Mouse (Mus musculus) testis, adult 2 months (tissue): ENCODE results near the gene Tbata. TPM values are rescaled to one million over a fixed set of nuclear protein-coding genes. Genes with fewer than 3 reads are reported as not detected.

Experiments used
- H3K27ac ChIP-seq: fragments of 200-500 bp; 2 replicates; pipeline ENCODE4 v1.5.1; 2012; ENCODE audit warnings: low read depth, low read length; ENCODE audit not compliant: control insufficient read depth, insufficient read depth
- H3K27me3 ChIP-seq: fragments of 200-500 bp; 2 replicates; pipeline ENCODE4 v1.6.1; 2012; ENCODE audit warnings: mild to moderate bottlenecking, low read length, moderate library complexity; ENCODE audit not compliant: control insufficient read depth, insufficient read depth
- H3K36me3 ChIP-seq: fragments of 200-500 bp; 2 replicates; pipeline ENCODE4 v1.6.1; 2012; ENCODE audit warnings: mild to moderate bottlenecking, low read length; ENCODE audit not compliant: control insufficient read depth, insufficient read depth
- H3K4me1 ChIP-seq: fragments of 200-500 bp; 2 replicates; pipeline ENCODE4 v1.6.1; 2012; ENCODE audit warnings: low read length; ENCODE audit not compliant: control insufficient read depth, insufficient read depth
- H3K4me3 ChIP-seq: fragments of 200-500 bp; 2 replicates; pipeline ENCODE4 v1.5.1; 2012; ENCODE audit warnings: low read depth, mild to moderate bottlenecking, low read length, moderate library complexity, mixed read lengths; ENCODE audit not compliant: control insufficient read depth
- CTCF ChIP-seq: fragments of 200-500 bp; IDR thresholded peaks from 2 replicates; pipeline ENCODE4 v1.5.1; 2012; ENCODE audit warnings: low read depth, mild to moderate bottlenecking, inconsistent platforms, low read length, moderate library complexity; ENCODE audit not compliant: control insufficient read depth, insufficient read depth, insufficient replicate concordance
- POLR2A ChIP-seq: fragments of 200-500 bp; IDR thresholded peaks from 2 replicates; pipeline ENCODE4 v1.6.1; 2012; ENCODE audit warnings: low read depth, mild to moderate bottlenecking, inconsistent platforms, low read length, moderate library complexity; ENCODE audit not compliant: control insufficient read depth
- polyA plus RNA-seq: library from polyadenylated mRNA; depleted of rRNA; stranded (reverse); fragments of >200 nt; gene quantifications from 2 replicates; pipeline ENCODE4 v1.2.3, GENCODE M21; 2012

The Tbata gene
- polyA plus RNA-seq, 1 experiment: 599 TPM

DNA sequence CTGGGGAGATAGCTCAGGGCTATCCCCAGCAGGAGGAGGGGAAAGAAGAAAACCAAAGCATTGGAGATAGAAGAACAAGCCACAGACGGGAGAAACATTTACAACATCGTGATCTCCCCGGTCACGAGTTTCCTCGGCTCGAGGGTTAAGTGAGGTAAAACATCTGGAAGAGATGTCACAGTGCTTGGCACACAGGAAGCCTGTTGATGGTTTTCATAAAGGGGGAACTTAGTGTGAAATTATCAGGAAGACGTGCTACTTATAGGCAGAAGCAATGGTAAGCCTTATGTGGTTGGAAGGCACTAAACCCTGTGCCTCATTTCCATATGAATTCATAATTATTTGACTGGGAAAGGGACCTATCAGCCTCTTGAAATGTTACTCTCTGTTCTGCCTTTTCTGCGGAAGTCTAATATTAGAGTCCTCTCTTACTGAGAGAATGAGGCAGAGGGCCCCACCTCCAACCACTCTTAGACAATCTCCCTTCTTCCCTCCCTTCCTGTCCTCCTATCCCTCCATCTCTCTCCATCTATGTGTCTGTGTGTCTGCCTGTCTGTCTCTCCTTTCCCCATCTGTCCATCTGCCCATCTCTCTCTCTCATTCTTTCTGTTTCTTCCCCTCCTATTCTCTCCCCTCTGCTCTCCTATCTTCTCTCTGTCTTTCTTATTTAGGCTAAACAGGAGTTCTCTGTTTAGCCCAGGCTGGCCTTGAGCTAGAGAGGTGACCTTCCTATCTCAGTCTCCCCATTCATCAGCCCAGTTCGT, 4.2 kb upstream of the Tbata start:
- no peak overlapping the region for H3K27ac ChIP-seq
- no peak overlapping the region for H3K4me3 ChIP-seq
- H3K4me1 ChIP-seq: no peaks in the 10 kb centered on the region; the same call in 1 of the 2 replicates
- TF ChIP-seq CTCF (no peak), POLR2A (no peak)
- H3K27me3 ChIP-seq: no peaks in the 10 kb centered on the region
- H3K36me3 ChIP-seq: no peaks in the 10 kb centered on the region

DNA sequence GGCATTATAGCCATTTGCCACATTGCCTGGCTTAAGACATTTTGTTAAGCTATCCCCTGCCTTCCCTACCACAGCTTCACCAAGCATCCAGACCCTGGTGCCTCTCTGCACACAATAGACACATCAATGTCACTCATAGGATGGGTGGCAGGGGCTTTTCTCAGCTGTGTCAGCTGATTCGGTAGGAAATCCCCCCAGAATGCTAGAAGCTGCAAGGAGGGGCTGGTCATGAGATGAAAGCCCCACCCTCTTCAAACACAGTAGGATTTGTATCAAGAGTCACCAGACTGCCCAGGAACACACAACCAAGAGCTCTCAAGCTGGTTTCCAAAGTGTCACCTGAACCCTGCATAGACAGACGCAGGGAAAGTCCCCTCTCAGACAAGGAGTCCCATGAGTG, 3.4 kb upstream of the Tbata start:
- no peak overlapping the region for H3K27ac ChIP-seq
- no peak overlapping the region for H3K4me3 ChIP-seq
- no peak for TF ChIP-seq CTCF
- no peak for TF ChIP-seq POLR2A
- no peaks in the 10 kb centered on the region for H3K36me3 ChIP-seq
- H3K27me3 ChIP-seq: no peaks in the 10 kb centered on the region
- H3K4me1 ChIP-seq: no peaks in the 10 kb centered on the region; the same call in 1 of the 2 replicates

- H3K27me3 ChIP-seq: no peaks in the 10 kb centered on the region
- H3K4me3 ChIP-seq: peak overlapping the region; percentile 76
- TF ChIP-seq POLR2A (no peak), CTCF (no peak)
- H3K27ac ChIP-seq: no peak overlapping the region
- H3K4me1 ChIP-seq: peaks cover 8% of the 10 kb centered on the region
- no peaks in the 10 kb centered on the region for H3K36me3 ChIP-seq
Observed at GRCm38 (mm10) chr10:61172496-61172895, 742 bp downstream of the Tbata start.

GRCm38 (mm10) chr10:61174711-61175441, 3.1 kb downstream of the Tbata start:
- no peak for TF ChIP-seq CTCF
- no peak for TF ChIP-seq POLR2A
- Histone ChIP-seq H3K4me1 (peaks cover 8% of the 10 kb centered on the region), H3K27me3 (no peaks in the 10 kb centered on the region), H3K36me3 (no peaks in the 10 kb centered on the region), H3K27ac (no peak overlapping the region), H3K4me3 (peak overlapping the region; percentile 78)

- Histone ChIP-seq H3K27ac (no peak overlapping the region), H3K4me1 (peaks cover 8% of the 10 kb centered on the region), H3K4me3 (peak overlapping the region; percentile 56), H3K27me3 (no peaks in the 10 kb centered on the region), H3K36me3 (no peaks in the 10 kb centered on the region)
- TF ChIP-seq POLR2A: no peak
- peak; percentile 71 for TF ChIP-seq CTCF
Observed at GRCm38 (mm10) chr10:61175442-61176204, 3.9 kb downstream of the Tbata start.

DNA sequence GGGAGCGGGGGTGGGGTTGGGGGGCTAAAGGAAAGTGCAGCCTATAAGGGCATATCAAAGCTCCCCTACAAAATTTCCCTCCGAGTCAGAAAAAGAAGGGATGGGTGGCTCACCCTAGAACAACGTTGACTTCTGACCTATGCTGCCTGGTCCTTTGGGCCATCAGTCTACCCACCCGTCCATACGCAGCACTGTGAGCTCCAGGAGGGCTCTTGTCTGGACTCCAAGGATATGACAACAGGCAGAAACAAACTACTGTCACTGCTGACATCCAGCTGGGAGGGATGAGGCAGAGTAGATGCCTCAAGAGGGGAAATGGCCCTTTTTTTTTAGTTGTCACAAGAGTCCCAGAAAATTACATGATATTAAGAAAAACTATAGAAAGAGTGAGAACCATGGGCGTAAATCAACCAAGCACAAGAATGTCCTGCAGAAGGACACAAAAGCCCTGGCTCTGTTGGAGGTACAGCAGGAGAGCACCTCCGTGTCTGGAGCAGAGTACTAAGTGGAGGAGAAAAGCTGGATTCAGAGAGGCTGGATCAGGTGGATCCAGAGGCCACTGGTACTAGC, 4.6 kb downstream of the Tbata start:
- peak overlapping the region; percentile 73 for H3K4me3 ChIP-seq
- no peak for TF ChIP-seq CTCF
- TF ChIP-seq POLR2A: no peak

More for the DNA sequence above, 4.6 kb downstream of the Tbata start:
- no peak overlapping the region for H3K27ac ChIP-seq
- H3K4me1 ChIP-seq: peaks cover 8% of the 10 kb centered on the region
- H3K36me3 ChIP-seq: no peaks in the 10 kb centered on the region
- no peaks in the 10 kb centered on the region for H3K27me3 ChIP-seq
